Mouse (Mus musculus) bone marrow macrophage, adult 2 months (primary cell): Measurements from ENCODE around the gene Ralgps2.

Experiments
- CTCF ChIP-seq: IDR thresholded peaks from 2 replicates; pipeline ENCODE4 v1.5.1; 2012; ENCODE audit warnings: low read depth, mild to moderate bottlenecking, low read length, moderate library complexity
- POLR2A ChIP-seq: IDR thresholded peaks from 2 replicates; pipeline ENCODE4 v1.6.1; 2012; ENCODE audit warnings: mild to moderate bottlenecking, low read depth, low read length, borderline replicate concordance

GRCm38 (mm10) chr1:156796251-156796650 is 143.2 kb downstream of the Ralgps2 start:
- TF ChIP-seq POLR2A (no peak), CTCF (no peak)
